Mouse (Mus musculus) heart, embryonic 13.5 days (tissue): ENCODE measurements around the gene Tmem267. TPM values are rescaled to one million over a fixed set of nuclear protein-coding genes. Genes with fewer than 3 reads are reported as not detected.
"Not testable (repeated sequence)": the region's sequence is repeated elsewhere in the genome, so short reads cannot be mapped to it uniquely, and the experiment has no call there.

Experiments used
- ATAC-seq: fragments of 200-750 bp; cut with Nextera tagmentation; 2 replicates; pipeline ENCODE4 v1.8.0; 2017; ENCODE audit warnings: moderate TSS enrichment; ENCODE audit not compliant: insufficient number of reproducible peaks, low FRiP score, low TSS enrichment; ENCODE audit errors: extremely low read depth
- H3K27ac ChIP-seq: fragments of 300-500 bp; sonication (generic); replicated peaks from 2 replicates; pipeline ENCODE4 v1.5.1; 2015; ENCODE audit warnings: moderate library complexity, mild to moderate bottlenecking, inconsistent platforms
- H3K27me3 ChIP-seq: fragments of 300-500 bp; sonication (generic); replicated peaks from 2 replicates; pipeline ENCODE4 v1.6.1; 2015; ENCODE audit warnings: mild to moderate bottlenecking, inconsistent platforms
- H3K36me3 ChIP-seq: fragments of 300-500 bp; sonication (generic); 2 replicates; pipeline ENCODE4 v1.6.1; 2015; ENCODE audit warnings: mild to moderate bottlenecking, inconsistent platforms
- H3K4me1 ChIP-seq: fragments of 300-500 bp; sonication (generic); 2 replicates; pipeline ENCODE4 v1.6.1; 2015; ENCODE audit warnings: inconsistent platforms
- H3K4me2 ChIP-seq: fragments of 300-500 bp; sonication (generic); 2 replicates; pipeline ENCODE4 v1.6.1; 2015; ENCODE audit warnings: inconsistent platforms, mild to moderate bottlenecking, moderate library complexity
- H3K4me3 ChIP-seq: fragments of 300-500 bp; sonication (generic); 2 replicates; pipeline ENCODE4 v1.5.1; 2015; ENCODE audit warnings: moderate library complexity, mild to moderate bottlenecking, inconsistent platforms
- H3K9ac ChIP-seq: fragments of 300-500 bp; sonication (generic); 2 replicates; pipeline ENCODE4 v1.6.1; 2015; ENCODE audit warnings: inconsistent platforms, mild to moderate bottlenecking, moderate library complexity
- H3K9me3 ChIP-seq: fragments of 300-500 bp; sonication (generic); 2 replicates; pipeline ENCODE4 v1.6.1; 2016; ENCODE audit warnings: inconsistent platforms
- WGBS: fragments of 180-500 bp; shearing (Covaris S2); methylation state at CpG from one replicate; pipeline ENCODE4 v1.1.7; 2015; ENCODE audit warnings: mixed read lengths; 5-methylcytosine and 5-hydroxymethylcytosine counted together
- polyA plus RNA-seq: library from polyadenylated mRNA; unstranded; fragments of >200 nt; fragmentation: Nextera tagmentation; extraction: Ambion mirVana; gene quantifications from 2 replicates; pipeline ENCODE4 v1.2.1, GENCODE M21; 2015

The Tmem267 gene
- polyA plus RNA-seq, 1 experiment from 2014 or later: 0.74 TPM

DNA sequence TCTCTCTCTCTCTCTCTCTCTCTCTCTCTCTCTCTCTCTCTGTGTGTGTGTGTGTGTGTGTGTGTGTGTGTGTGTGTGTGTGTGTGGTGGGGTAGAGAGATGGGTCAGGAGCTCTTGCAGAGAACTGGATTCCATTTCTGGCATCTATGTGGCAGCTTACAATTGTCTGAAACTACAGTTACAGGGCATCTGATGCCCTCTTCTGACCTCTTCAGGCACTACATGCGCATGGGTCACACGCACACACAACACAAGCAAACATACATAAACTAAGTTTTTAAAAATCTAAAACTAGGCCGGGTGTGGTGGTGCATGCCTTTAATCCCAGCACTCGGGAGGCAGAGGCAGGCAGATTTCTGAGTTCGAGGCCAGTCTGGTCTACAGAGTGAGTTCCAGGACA lies 138.1 kb downstream of the Tmem267 start:
- 72% methylated on average over 5 of the region's 5 CpGs for WGBS
- H3K4me3 ChIP-seq, H3K9ac ChIP-seq, H3K36me3 ChIP-seq, H3K27ac ChIP-seq, H3K4me1 ChIP-seq, H3K27me3 ChIP-seq, ATAC-seq, H3K4me2 ChIP-seq, H3K9me3 ChIP-seq: not testable (repeated sequence)

DNA sequence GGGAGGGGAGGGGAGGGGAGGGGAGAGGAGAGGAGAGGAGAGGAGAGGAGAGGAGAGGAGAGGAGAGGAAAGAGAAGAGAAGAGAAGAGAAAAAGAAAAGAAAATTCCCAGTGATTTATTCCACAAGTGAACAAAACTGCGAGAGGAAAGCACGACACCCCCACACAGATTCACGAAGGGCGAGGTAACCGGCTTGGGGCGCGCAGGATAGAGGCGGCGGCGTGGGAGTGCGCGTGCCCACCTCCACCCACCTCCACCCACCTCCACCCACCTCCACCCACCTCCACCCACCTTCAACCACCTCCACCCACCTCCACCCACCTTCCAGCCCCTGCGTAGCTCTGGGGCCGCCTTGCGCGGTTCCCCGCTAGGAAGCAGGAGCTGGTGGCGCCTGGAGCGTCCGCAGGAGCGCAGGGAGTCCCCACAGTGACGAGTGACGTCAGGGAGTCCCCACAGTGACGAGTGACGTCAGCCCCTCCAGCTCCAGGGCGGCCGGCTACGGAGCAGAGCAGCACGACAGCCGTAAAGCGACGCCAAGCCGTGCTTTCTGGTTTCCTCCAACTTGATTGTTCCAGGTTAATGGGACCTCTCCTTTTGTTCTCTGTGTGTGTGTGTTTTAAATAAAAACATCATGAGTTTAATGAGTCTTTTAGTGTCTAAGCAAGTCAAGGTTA lies 143.8 kb downstream of the Tmem267 start:
- WGBS: 13% methylated on average over 28 of the region's 33 CpGs

GRCm38 (mm10) chr13:119632156-119632548 lies 144.3 kb downstream of the Tmem267 start:
- WGBS: 85% methylated on average over 4 of the region's 4 CpGs
- Histone ChIP-seq H3K36me3 (no peaks in the 10 kb centered on the region), H3K4me2 (peak overlapping the region; percentile 70), H3K4me1 (no peaks in the 10 kb centered on the region), H3K27ac (no peak overlapping the region), H3K4me3 (peak overlapping the region; percentile 58), H3K9ac (no peak overlapping the region), H3K27me3 (0 out of 2 replicates have a peak, but pooled peaks cover 4% of the 10 kb centered on the region), H3K9me3 (no peaks in the 10 kb centered on the region)
- ATAC-seq: no peak

More for the DNA sequence above, 143.8 kb downstream of the Tmem267 start:
- no peaks in the 10 kb centered on the region for H3K4me1 ChIP-seq
- peak; percentile 61; the same call in 1 of the 2 replicates for ATAC-seq
- no peaks in the 10 kb centered on the region for H3K9me3 ChIP-seq
- peak overlapping the region; percentile 58 for H3K4me3 ChIP-seq
- peak overlapping the region; percentile 71 for H3K9ac ChIP-seq
- H3K27ac ChIP-seq: no peak overlapping the region
- H3K4me2 ChIP-seq: peak overlapping the region; percentile 70
- no peaks in the 10 kb centered on the region for H3K36me3 ChIP-seq
- H3K27me3 ChIP-seq: 0 out of 2 replicates have a peak, but pooled peaks cover 4% of the 10 kb centered on the region

GRCm38 (mm10) chr13:119635496-119635895 lies 147.7 kb downstream of the Tmem267 start:
- Histone ChIP-seq H3K9ac (no peak overlapping the region), H3K36me3 (no peaks in the 10 kb centered on the region), H3K4me3 (no peak overlapping the region), H3K27ac (no peak overlapping the region), H3K27me3 (peaks cover 9% of the 10 kb centered on the region; the same call in 1 of the 2 replicates), H3K9me3 (no peaks in the 10 kb centered on the region), H3K4me2 (no peak overlapping the region), H3K4me1 (no peaks in the 10 kb centered on the region)
- 48% methylated on average over 2 of the region's 2 CpGs for WGBS
- ATAC-seq: no peak

DNA sequence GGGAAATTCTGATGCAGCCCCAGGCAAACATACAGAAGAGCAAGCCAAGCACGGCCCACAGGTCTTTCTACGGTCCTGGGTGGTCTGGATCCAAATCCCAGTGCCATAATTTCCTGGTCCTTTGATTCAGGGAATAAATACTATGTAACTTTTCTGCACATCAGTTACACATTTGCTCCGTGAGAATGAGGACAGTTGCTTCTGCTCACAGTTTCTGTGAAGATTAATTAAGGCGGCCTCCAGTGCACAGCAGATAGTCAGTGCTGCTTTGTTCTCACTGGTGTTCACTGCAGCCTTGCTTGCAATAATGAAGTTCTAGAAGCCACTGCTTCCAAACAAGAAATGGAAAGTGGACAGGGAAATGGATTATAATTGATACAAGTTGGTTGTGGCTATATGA lies 150.0 kb downstream of the Tmem267 start:
- Histone ChIP-seq H3K4me1 (no peaks in the 10 kb centered on the region), H3K9ac (no peak overlapping the region), H3K36me3 (no peaks in the 10 kb centered on the region), H3K4me3 (no peak overlapping the region), H3K9me3 (no peaks in the 10 kb centered on the region), H3K27me3 (peaks cover 9% of the 10 kb centered on the region; the same call in 1 of the 2 replicates), H3K27ac (no peak overlapping the region), H3K4me2 (no peak overlapping the region)
- no peak for ATAC-seq
- WGBS: 75% methylated on average over 4 of the region's 4 CpGs

- Histone ChIP-seq H3K9me3 (no peaks in the 10 kb centered on the region), H3K27me3 (peaks cover 9% of the 10 kb centered on the region; the same call in 1 of the 2 replicates), H3K4me1 (no peaks in the 10 kb centered on the region), H3K4me3 (no peak overlapping the region), H3K4me2 (no peak overlapping the region), H3K27ac (no peak overlapping the region), H3K9ac (no peak overlapping the region), H3K36me3 (no peaks in the 10 kb centered on the region)
- 69% methylated on average over 5 of the region's 5 CpGs for whole genome bisulfite sequencing
- ATAC-seq: no peak
Observed at GRCm38 (mm10) chr13:119638449-119638848, 150.6 kb downstream of the Tmem267 start.

DNA sequence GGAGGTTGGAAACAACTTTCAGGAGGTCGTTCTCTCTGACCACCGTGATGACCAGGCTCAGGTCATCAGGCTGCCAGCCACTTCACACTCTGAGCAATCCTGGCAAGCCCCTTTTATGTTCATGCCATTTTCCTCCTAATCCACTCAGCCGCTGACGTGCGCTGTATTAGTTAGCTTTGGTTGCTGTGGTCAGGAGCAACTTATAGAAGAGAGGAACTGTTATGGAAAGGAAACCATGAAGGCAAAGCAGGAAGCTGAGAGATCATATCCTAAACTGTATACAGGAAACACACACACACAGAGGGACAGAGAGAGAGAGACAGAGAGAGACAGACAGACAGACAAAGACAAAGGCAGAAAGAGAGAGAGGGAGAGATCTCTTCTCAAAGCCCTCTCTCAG lies 151.5 kb downstream of the Tmem267 start:
- H3K36me3 ChIP-seq: no peaks in the 10 kb centered on the region
- no peaks in the 10 kb centered on the region for H3K4me1 ChIP-seq
- peaks cover 5% of the 10 kb centered on the region; the same call in 1 of the 2 replicates for H3K27me3 ChIP-seq
- no peaks in the 10 kb centered on the region for H3K9me3 ChIP-seq
- no peak for ATAC-seq
- no peak overlapping the region for H3K27ac ChIP-seq
- H3K4me3 ChIP-seq: no peak overlapping the region
- H3K9ac ChIP-seq: no peak overlapping the region
- H3K4me2 ChIP-seq: no peak overlapping the region
- 78% methylated on average over 5 of the region's 5 CpGs for WGBS

DNA sequence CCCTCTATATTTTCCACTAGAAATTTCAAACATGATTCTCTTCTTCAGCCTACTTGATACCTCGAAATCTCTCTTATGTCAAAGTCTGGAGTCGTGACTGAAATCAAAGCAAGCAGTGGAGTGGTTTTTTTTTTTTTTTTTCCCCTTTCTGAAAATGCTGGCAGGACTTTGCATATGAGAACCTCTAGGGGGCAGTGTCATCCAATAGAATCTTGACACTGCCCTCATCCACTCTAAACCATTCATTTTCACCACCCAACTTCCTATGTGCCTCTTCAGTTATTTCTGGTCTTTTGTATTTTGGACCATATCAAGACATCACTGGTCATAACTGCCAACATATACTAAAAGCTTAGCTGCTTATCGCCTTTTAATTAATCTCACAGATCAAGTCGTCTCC lies 152.7 kb downstream of the Tmem267 start:
- no peak overlapping the region for H3K4me2 ChIP-seq
- no peak overlapping the region for H3K27ac ChIP-seq

DNA sequence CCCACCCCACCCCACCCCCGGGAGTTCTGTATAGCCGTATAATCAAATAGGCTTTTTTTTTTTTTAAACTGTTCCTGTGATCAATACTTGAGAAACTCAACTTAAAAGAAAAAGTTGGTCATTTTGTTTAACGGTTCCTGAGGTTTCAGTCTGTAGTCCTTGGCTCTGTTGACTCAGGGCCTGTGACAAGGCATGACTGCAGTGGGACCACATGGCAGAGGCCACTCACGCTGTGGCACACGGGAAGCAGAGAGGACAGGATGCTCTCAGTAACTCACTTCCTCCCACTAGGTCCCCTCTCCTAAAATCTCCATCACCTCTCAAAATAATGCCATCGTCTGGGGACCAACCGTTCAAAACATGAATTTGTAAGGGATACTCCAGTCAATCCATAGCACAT lies 153.3 kb downstream of the Tmem267 start:
- ATAC-seq: no peak
- no peak overlapping the region for H3K4me2 ChIP-seq
- H3K9ac ChIP-seq: no peak overlapping the region
- no peak overlapping the region for H3K4me3 ChIP-seq
- no peak overlapping the region for H3K27ac ChIP-seq
- H3K27me3 ChIP-seq: peaks cover 5% of the 10 kb centered on the region; the same call in 1 of the 2 replicates
- no peaks in the 10 kb centered on the region for H3K36me3 ChIP-seq
- H3K4me1 ChIP-seq: no peaks in the 10 kb centered on the region
- 66% methylated on average over 7 of the region's 7 CpGs for WGBS
- no peaks in the 10 kb centered on the region for H3K9me3 ChIP-seq

More for the DNA sequence above, 152.7 kb downstream of the Tmem267 start:
- Histone ChIP-seq H3K27me3 (peaks cover 5% of the 10 kb centered on the region; the same call in 1 of the 2 replicates), H3K4me1 (no peaks in the 10 kb centered on the region), H3K36me3 (no peaks in the 10 kb centered on the region), H3K9ac (no peak overlapping the region), H3K4me3 (no peak overlapping the region), H3K9me3 (no peaks in the 10 kb centered on the region)
- WGBS: 33% methylated on average over 4 of the region's 4 CpGs
- no peak for ATAC-seq

GRCm38 (mm10) chr13:119644769-119645168 lies 156.9 kb downstream of the Tmem267 start:
- no peak for ATAC-seq
- 58% methylated on average over 5 of the region's 5 CpGs for WGBS

GRCm38 (mm10) chr13:119646511-119646910 lies 158.7 kb downstream of the Tmem267 start:
- H3K27me3 ChIP-seq: no peaks in the 10 kb centered on the region
- no peak overlapping the region for H3K9ac ChIP-seq
- 92% methylated on average over 1 of the region's 1 CpGs for WGBS
- H3K4me1 ChIP-seq: no peaks in the 10 kb centered on the region
- H3K9me3 ChIP-seq: no peaks in the 10 kb centered on the region
- no peaks in the 10 kb centered on the region for H3K36me3 ChIP-seq
- ATAC-seq: no peak
- H3K4me2 ChIP-seq: no peak overlapping the region
- no peak overlapping the region for H3K4me3 ChIP-seq
- H3K27ac ChIP-seq: no peak overlapping the region

More at GRCm38 (mm10) chr13:119644769-119645168, 156.9 kb downstream of the Tmem267 start:
- H3K36me3 ChIP-seq: no peaks in the 10 kb centered on the region
- H3K27ac ChIP-seq: no peak overlapping the region
- no peak overlapping the region for H3K4me2 ChIP-seq
- H3K9me3 ChIP-seq: no peaks in the 10 kb centered on the region
- no peak overlapping the region for H3K4me3 ChIP-seq
- no peaks in the 10 kb centered on the region for H3K4me1 ChIP-seq
- H3K27me3 ChIP-seq: no peaks in the 10 kb centered on the region
- no peak overlapping the region for H3K9ac ChIP-seq
